Mouse (Mus musculus): ENCODE data around the gene Eif3i. TPM values are rescaled to one million over a fixed set of nuclear protein-coding genes. Genes with fewer than 3 reads are reported as not detected.

Eif3i gene
- total RNA-seq, 2 experiments from 2014 or later, result 132 to 136 TPM

- DNase-seq (ENCODE audit: low spot score), result no peak
These were observed 56.3 kb downstream of the Eif3i start for GRCm38 (mm10) chr4:129544106-129544505.

- DNase-seq (ENCODE audit: low spot score), result peak; percentile 95
These were observed 57.8 kb downstream of the Eif3i start, which contains the start of gene Hdac1 for GRCm38 (mm10) chr4:129542592-129543141. TSS of gene Hdac1 (minus strand) at chr4:129542713.

Small RNA genes lying within 50 kb of the gene (microRNA-seq; reads per million reads assigned to microRNA genes)
- gene Mir8119, result not detected

Other genes with a start within 250 kb of the Eif3i start
- under 1 TPM; 0.59 to 0.82 TPM for gene Zbtb8a, start 222.5 kb downstream of the Eif3i start, total RNA-seq (2021)
- not detected for gene Zbtb8b, start 159.8 kb downstream of the Eif3i start, total RNA-seq (2021)
- gene Bsdc1, start 139.1 kb downstream of the Eif3i start, total RNA-seq (2021), result 10 to 100 TPM; 36.4 to 41.2 TPM
- gene Tssk3, start 109.6 kb downstream of the Eif3i start, total RNA-seq (2021), result not detected
- not detected for gene Fam229a, start 109.5 kb downstream of the Eif3i start, total RNA-seq (2021)
- gene Marcksl1, start 87.1 kb downstream of the Eif3i start, total RNA-seq (2021), result 1 to 10 TPM in 1 of 2 experiments, under 1 TPM in 1; 0.64 to 1.1 TPM
- 1 to 10 TPM; 7.7 to 8.2 TPM for gene Hdac1, start 57.9 kb downstream of the Eif3i start, total RNA-seq (2021)
- not detected for gene Lck, start 27.0 kb downstream of the Eif3i start, total RNA-seq (2021)
- gene Fam167b, start 22.1 kb downstream of the Eif3i start, total RNA-seq (2021), result not detected
- 10 to 100 TPM; 28.8 to 32.9 TPM for gene Tmem234, start within 50 bp of the Eif3i start, total RNA-seq (2021)
- under 1 TPM; 0.71 to 0.84 TPM for gene Dcdc2b, start 13.6 kb upstream of the Eif3i start, total RNA-seq (2021)
- 1 to 10 TPM; 7.4 to 8.8 TPM for gene Iqcc, start 18.5 kb upstream of the Eif3i start, total RNA-seq (2021)
- gene Ccdc28b, start 23.3 kb upstream of the Eif3i start, total RNA-seq (2021), result 10 to 100 TPM; 28.7 to 29.2 TPM
- gene Txlna, start 40.4 kb upstream of the Eif3i start, total RNA-seq (2021), result 10 to 100 TPM; 17.4 to 18.6 TPM
- 10 to 100 TPM; 74.1 to 78.0 TPM for gene Kpna6, start 72.1 kb upstream of the Eif3i start, total RNA-seq (2021)
- gene Tmem39b, start 96.2 kb upstream of the Eif3i start, total RNA-seq (2021), result 1 to 10 TPM; 3.0 to 3.9 TPM
- 10 to 100 TPM; 22.7 to 24.3 TPM for gene Khdrbs1, start 141.7 kb upstream of the Eif3i start, total RNA-seq (2021)
- 100 to 1,000 TPM; 600 to 670 TPM for gene Ptp4a2, start 210.6 kb upstream of the Eif3i start, total RNA-seq (2021)

Measured in gastrocnemius, adult 18-20 months (tissue).